Mouse (Mus musculus) megakaryocyte, embryonic 14.5 days (primary cell): ENCODE measurements around the gene Ifit1.
"Not testable (repeated sequence)": the region's sequence is repeated elsewhere in the genome, so short reads cannot be mapped to it uniquely, and the experiment has no call there.

Experiments
- FLI1 ChIP-seq: IDR thresholded peaks from 2 replicates; pipeline ENCODE4 v1.6.1; 2012; ENCODE audit warnings: low read length, inconsistent platforms, mixed read lengths
- GATA1 ChIP-seq: IDR thresholded peaks from 3 replicates; pipeline ENCODE4 v1.6.1; 2012; ENCODE audit warnings: mixed read lengths, low read length, inconsistent platforms, borderline replicate concordance

DNA sequence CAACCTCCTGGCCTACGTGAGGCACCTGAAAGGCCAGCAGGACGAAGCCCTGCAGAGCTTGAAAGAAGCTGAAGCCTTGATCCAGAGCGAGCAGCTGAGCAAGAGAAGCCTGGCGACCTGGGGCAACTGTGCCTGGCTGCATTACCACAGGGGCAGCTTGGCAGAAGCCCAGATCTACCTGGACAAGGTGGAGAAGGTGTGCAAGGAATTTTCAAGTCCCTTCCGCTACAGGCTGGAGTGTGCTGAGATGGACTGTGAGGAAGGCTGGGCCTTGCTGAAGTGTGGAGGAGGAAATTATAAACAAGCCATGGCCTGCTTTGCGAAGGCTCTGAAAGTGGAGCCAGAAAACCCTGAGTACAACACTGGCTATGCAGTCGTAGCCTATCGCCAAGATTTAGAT, 7.0 kb downstream of the Ifit1 start:
- TF ChIP-seq FLI1, GATA1: not testable (repeated sequence)
